8 mouse cellular contexts compared by ENCODE assay signal in genomic region chr4:141664799-141665198, GRCm38 (mm10). TPM values are rescaled to one million over a fixed set of nuclear protein-coding genes. Genes with fewer than 3 reads are reported as not detected.
DNase-seq lines count a peak whose midpoint lies in the region; ATAC-seq and TF ChIP-seq lines count a peak whose summit lies in the region.

Gene Plekhm2, minus strand, starts transcription at chr4:141664899.

- WGBS in thymus, adult 2 months, result 89% methylated on average over 8 of the region's 8 CpGs
- 71% methylated on average over 8 of the region's 8 CpGs for WGBS in forebrain, embryonic 13.5 days
- 69% methylated on average over 8 of the region's 8 CpGs for WGBS in hindbrain, embryonic 11.5 days
- 69% methylated on average over 8 of the region's 8 CpGs for WGBS in liver, embryonic 13.5 days (ENCODE audit: insufficient replicate concordance)

- no peak for TF ChIP-seq CTCF in thymus, adult 2 months (IDR thresholded peaks at IDR 0.05; ENCODE audit: borderline replicate concordance, control insufficient read depth, extremely low read depth, insufficient read depth, low read length, poor library complexity)

- DNase-seq in thymus, adult 2 months, result peak; percentile 13
- no peak for DNase-seq in thymus, postnatal 10 days (ENCODE audit: low spot score in 2 of 2)
- DNase-seq in hindbrain, embryonic 11.5 days (ENCODE audit: low spot score), result no peak
- no peak for DNase-seq in liver, embryonic 13.5 days
- no peak for DNase-seq in right cerebral cortex, adult 2 months (ENCODE audit: low spot score in 2 of 2)
- no peak for DNase-seq in right cerebral cortex, postnatal 4 days

- H3K4me3 ChIP-seq in thymus, adult 2 months (ENCODE audit: control insufficient read depth, insufficient read depth, low read length), result peak within 1 kb of the TSS; percentile 65
- peak within 1 kb of the TSS; percentile 83 for H3K4me3 ChIP-seq in forebrain, embryonic 13.5 days
- H3K4me3 ChIP-seq in hindbrain, embryonic 11.5 days (ENCODE audit: low read depth, low read length), result peak within 1 kb of the TSS; percentile 80
- peak within 1 kb of the TSS; percentile 84 for H3K4me3 ChIP-seq in liver, embryonic 13.5 days (replicated peaks)

- H3K36me3 ChIP-seq in thymus, adult 2 months (ENCODE audit: control insufficient read depth, insufficient read depth, low read length), result no peaks in the 10 kb centered on the region
- peaks cover 16% of the 10 kb centered on the region for H3K36me3 ChIP-seq in forebrain, embryonic 13.5 days (ENCODE audit: poor library complexity, severe bottlenecking)
- H3K36me3 ChIP-seq in hindbrain, embryonic 11.5 days (ENCODE audit: control insufficient read depth, insufficient read depth, low read length), result no peaks in the 10 kb centered on the region
- H3K36me3 ChIP-seq in liver, embryonic 13.5 days, result peaks cover 15% of the 10 kb centered on the region; the same call in 1 of the 2 replicates

- no peak for TF ChIP-seq POLR2A in thymus, adult 2 months (IDR thresholded peaks at IDR 0.05; ENCODE audit: control insufficient read depth, extremely low read depth, insufficient read depth, low read length, poor library complexity)

- peak within 1 kb of the TSS; percentile 94 for H3K9ac ChIP-seq in forebrain, embryonic 13.5 days
- peak within 1 kb of the TSS; percentile 94 for H3K9ac ChIP-seq in hindbrain, embryonic 11.5 days (ENCODE audit: low read depth, low read length)
- peak within 1 kb of the TSS; percentile 95 for H3K9ac ChIP-seq in liver, embryonic 13.5 days

- H3K9me3 ChIP-seq in forebrain, embryonic 13.5 days (replicated peaks), result no peaks in the 10 kb centered on the region
- no peaks in the 10 kb centered on the region for H3K9me3 ChIP-seq in hindbrain, embryonic 11.5 days (ENCODE audit: control insufficient read depth, low read length)
- no peaks in the 10 kb centered on the region for H3K9me3 ChIP-seq in liver, embryonic 13.5 days (replicated peaks)

- H3K27me3 ChIP-seq in thymus, adult 2 months (ENCODE audit: control insufficient read depth, insufficient read depth, low read length), result no peaks in the 10 kb centered on the region
- no peaks in the 10 kb centered on the region for H3K27me3 ChIP-seq in forebrain, embryonic 13.5 days
- H3K27me3 ChIP-seq in hindbrain, embryonic 11.5 days (ENCODE audit: control insufficient read depth, insufficient read depth, low read length), result no peaks in the 10 kb centered on the region
- H3K27me3 ChIP-seq in liver, embryonic 13.5 days, result no peaks in the 10 kb centered on the region

- peaks cover 13% of the 10 kb centered on the region for H3K4me1 ChIP-seq in thymus, adult 2 months (replicated peaks; ENCODE audit: control insufficient read depth, insufficient read depth, low read length)
- peaks cover 15% of the 10 kb centered on the region for H3K4me1 ChIP-seq in forebrain, embryonic 13.5 days
- H3K4me1 ChIP-seq in hindbrain, embryonic 11.5 days (replicated peaks; ENCODE audit: control insufficient read depth, insufficient read depth, low read length), result 0 out of 2 replicates have a peak, but pooled peaks cover 8% of the 10 kb centered on the region
- peaks cover 29% of the 10 kb centered on the region for H3K4me1 ChIP-seq in liver, embryonic 13.5 days (replicated peaks)

- peak within 1 kb of the TSS; percentile 89 for H3K4me2 ChIP-seq in forebrain, embryonic 13.5 days
- peak within 1 kb of the TSS; percentile 85 for H3K4me2 ChIP-seq in hindbrain, embryonic 11.5 days (replicated peaks; ENCODE audit: low read depth, low read length)
- H3K4me2 ChIP-seq in liver, embryonic 13.5 days, result peak within 1 kb of the TSS; percentile 98

- no peak for ATAC-seq in forebrain, embryonic 13.5 days
- ATAC-seq in hindbrain, embryonic 11.5 days (ENCODE audit: low FRiP score), result peak; percentile 20; the same call in 1 of the 2 replicates
- no peak for ATAC-seq in liver, embryonic 13.5 days (ENCODE audit: low read depth)
- ATAC-seq in frontal cortex, adult (ENCODE audit: low TSS enrichment), result no peak

- H3K27ac ChIP-seq in thymus, adult 2 months (ENCODE audit: control insufficient read depth, insufficient read depth, low read length), result no peak within 1 kb of the TSS
- peak within 1 kb of the TSS; percentile 59 for H3K27ac ChIP-seq in forebrain, embryonic 13.5 days
- H3K27ac ChIP-seq in hindbrain, embryonic 11.5 days (ENCODE audit: low read depth, low read length), result peak within 1 kb of the TSS; percentile 60; the same call in 1 of the 2 replicates
- peak within 1 kb of the TSS; percentile 64 for H3K27ac ChIP-seq in liver, embryonic 13.5 days

RNA-seq across cellular contexts. Expression of gene Plekhm2, which starts in this region (rescaled TPM):
- 58.5 and 71.4 TPM in 2 replicates for polyA plus RNA-seq in thymus, adult 2 months (2012; rRNA removed)
- 6.1 and 7.2 TPM in 2 replicates for polyA plus RNA-seq in forebrain, embryonic 13.5 days (2015; fragmentation: Nextera tagmentation; extraction: Ambion mirVana)
- 2.5 and 3.0 TPM in 2 replicates for polyA plus RNA-seq in hindbrain, embryonic 11.5 days (2014; fragmentation: Nextera tagmentation; extraction: Ambion mirVana)
- polyA plus RNA-seq in liver, embryonic 13.5 days (2015; fragmentation: Nextera tagmentation; extraction: Ambion mirVana), result 0.91 and 1.1 TPM in 2 replicates
